Mouse (Mus musculus) MEL (cell line): ENCODE data around the gene Lpgat1. TPM values are rescaled to one million over a fixed set of nuclear protein-coding genes. Genes with fewer than 3 reads are reported as not detected.

Experiments
- DNase-seq: peaks from one replicate; pipeline ENCODE4 v3.0.0; 2011; ENCODE audit warnings: low read depth, low spot score
- H3K27ac ChIP-seq: 2 replicates; pipeline ENCODE4 v1.5.1; 2012; ENCODE audit warnings: low read depth, mild to moderate bottlenecking, control low read depth, low read length, moderate library complexity; ENCODE audit not compliant: control insufficient read depth
- H3K27me3 ChIP-seq, 2 experiments: fragments of 150-350 bp in 1 of 2; sonication (generic) in 1 of 2; 2 replicates each; pipeline ENCODE4 v1.6.1; 2012; ENCODE audit warnings: low read length in 2 of 2, mild to moderate bottlenecking in 2 of 2, improper control_type of control experiment in 1 of 2, moderate library complexity in 1 of 2; ENCODE audit not compliant: insufficient read depth in 2 of 2, control insufficient read depth in 1 of 2
- H3K36me3 ChIP-seq, 2 experiments: 2 replicates each; pipeline ENCODE4 v1.6.1; 2012 to 2014; ENCODE audit warnings: low read length in 2 of 2, improper control_type of control experiment in 1 of 2, inconsistent platforms in 1 of 2, mild to moderate bottlenecking in 1 of 2; ENCODE audit not compliant: insufficient read depth in 2 of 2, control insufficient read depth in 1 of 2
- H3K4me1 ChIP-seq, 2 experiments: fragments of 150-350 bp in 1 of 2; sonication (generic) in 1 of 2; 2 replicates each; pipeline ENCODE4 v1.6.1; 2012; ENCODE audit warnings: low read length in 2 of 2, improper control_type of control experiment in 1 of 2, mild to moderate bottlenecking in 1 of 2; ENCODE audit not compliant: insufficient read depth in 2 of 2, control insufficient read depth in 1 of 2
- H3K4me3 ChIP-seq, 2 experiments: fragments of 150-350 bp in 1 of 2; sonication (generic) in 1 of 2; 2 replicates each; pipeline ENCODE4 v1.5.1; 2012; ENCODE audit warnings: low read depth in 2 of 2, low read length in 2 of 2, mild to moderate bottlenecking in 2 of 2, moderate library complexity in 2 of 2, control low read depth in 1 of 2, improper control_type of control experiment in 1 of 2; ENCODE audit not compliant: control insufficient read depth in 1 of 2, insufficient read depth in 1 of 2
- H3K79me2 ChIP-seq: 2 replicates; pipeline ENCODE4 v1.6.1; 2012; ENCODE audit warnings: mild to moderate bottlenecking, low read length, moderate library complexity; ENCODE audit not compliant: control insufficient read depth, poor library complexity, insufficient read depth
- H3K9ac ChIP-seq: 2 replicates; pipeline ENCODE4 v1.6.1; 2012; ENCODE audit warnings: low read depth, mild to moderate bottlenecking, control low read depth, low read length, moderate library complexity; ENCODE audit not compliant: control insufficient read depth, poor library complexity, severe bottlenecking
- H3K9me3 ChIP-seq: fragments of 150-350 bp; sonication (generic); replicated peaks from 2 replicates; pipeline ENCODE4 v1.6.1; 2012; ENCODE audit warnings: mild to moderate bottlenecking, low read length, improper control_type of control experiment, moderate library complexity; ENCODE audit not compliant: insufficient read depth
- BHLHE40 ChIP-seq: IDR thresholded peaks from 2 replicates; pipeline ENCODE4 v1.6.1; 2012; ENCODE audit warnings: low read depth, mild to moderate bottlenecking, inconsistent platforms, low read length, improper control_type of control experiment, borderline replicate concordance
- CHD1 ChIP-seq: IDR thresholded peaks from 2 replicates; pipeline ENCODE4 v1.6.1; 2012; ENCODE audit warnings: low read depth, mild to moderate bottlenecking, inconsistent platforms, low read length, improper control_type of control experiment
- CHD2 ChIP-seq: IDR thresholded peaks from 2 replicates; pipeline ENCODE4 v1.6.1; 2011; ENCODE audit warnings: low read length, improper control_type of control experiment
- ELF1 ChIP-seq: IDR thresholded peaks from 2 replicates; pipeline ENCODE4 v1.6.1; 2014; ENCODE audit warnings: low read depth, mild to moderate bottlenecking, inconsistent platforms, low read length, improper control_type of control experiment, moderate library complexity
- EP300 ChIP-seq, 2 experiments: IDR thresholded peaks; 2 replicates each; pipeline ENCODE4 v1.6.1; 2011; ENCODE audit warnings: improper control_type of control experiment in 2 of 2, low read length in 2 of 2, low read depth in 1 of 2, mild to moderate bottlenecking in 1 of 2
- ETS1 ChIP-seq: IDR thresholded peaks from 2 replicates; pipeline ENCODE4 v1.6.1; 2012; ENCODE audit warnings: low read depth, mild to moderate bottlenecking, inconsistent platforms, low read length, improper control_type of control experiment, moderate library complexity
- JUND ChIP-seq: IDR thresholded peaks from 2 replicates; pipeline ENCODE4 v1.6.1; 2011; ENCODE audit warnings: low read depth, mild to moderate bottlenecking, improper control_type of control experiment, low read length
- MAX ChIP-seq: IDR thresholded peaks from 2 replicates; pipeline ENCODE4 v1.6.1; 2011; ENCODE audit warnings: low read length, improper control_type of control experiment
- MAZ ChIP-seq: IDR thresholded peaks from 2 replicates; pipeline ENCODE4 v1.6.1; 2012; ENCODE audit warnings: low read depth, mild to moderate bottlenecking, inconsistent platforms, low read length, improper control_type of control experiment
- MEF2A ChIP-seq: IDR thresholded peaks from 2 replicates; pipeline ENCODE4 v1.6.1; 2014; ENCODE audit warnings: low read depth, mild to moderate bottlenecking, inconsistent platforms, low read length, improper control_type of control experiment; ENCODE audit not compliant: poor library complexity, insufficient replicate concordance, severe bottlenecking; ENCODE audit errors: extremely low read depth
- MXI1 ChIP-seq: IDR thresholded peaks from 2 replicates; pipeline ENCODE4 v1.6.1; 2011; ENCODE audit warnings: mild to moderate bottlenecking, low read depth, low read length, improper control_type of control experiment
- MYC ChIP-seq: IDR thresholded peaks from 2 replicates; pipeline ENCODE4 v1.6.1; 2011; ENCODE audit warnings: low read depth, mild to moderate bottlenecking, low read length, improper control_type of control experiment, moderate library complexity
- NELFE ChIP-seq: IDR thresholded peaks from 2 replicates; pipeline ENCODE4 v1.6.1; 2011; ENCODE audit warnings: low read depth, low read length, improper control_type of control experiment
- NRF1 ChIP-seq: IDR thresholded peaks from 2 replicates; pipeline ENCODE4 v1.6.1; 2014; ENCODE audit warnings: low read depth, mild to moderate bottlenecking, inconsistent platforms, low read length, improper control_type of control experiment, moderate library complexity; ENCODE audit not compliant: poor library complexity, insufficient read depth, severe bottlenecking
- POLR2A ChIP-seq, 2 experiments: IDR thresholded peaks; 2 replicates each; pipeline ENCODE4 v1.6.1; 2011 to 2012; ENCODE audit warnings: low read length in 2 of 2, mild to moderate bottlenecking in 2 of 2, control low read depth in 1 of 2, improper control_type of control experiment in 1 of 2, low read depth in 1 of 2, moderate library complexity in 1 of 2; ENCODE audit not compliant: control insufficient read depth in 1 of 2, insufficient read depth in 1 of 2, poor library complexity in 1 of 2
- POLR2AphosphoS2 ChIP-seq: IDR thresholded peaks from 2 replicates; pipeline ENCODE4 v1.6.1; 2011; ENCODE audit warnings: low read length, improper control_type of control experiment
- POLR2AphosphoS5 ChIP-seq: IDR thresholded peaks from 2 replicates; pipeline ENCODE4 v1.6.1; 2012; ENCODE audit warnings: low read depth, borderline replicate concordance, mild to moderate bottlenecking, inconsistent platforms, low read length, moderate library complexity, mixed read lengths
- RCOR1 ChIP-seq: IDR thresholded peaks from 2 replicates; pipeline ENCODE4 v1.6.1; 2012; ENCODE audit warnings: low read depth, mild to moderate bottlenecking, inconsistent platforms, low read length, improper control_type of control experiment
- TBP ChIP-seq: IDR thresholded peaks from 2 replicates; pipeline ENCODE4 v1.8.0; 2011; ENCODE audit warnings: low read depth, low read length, improper control_type of control experiment
- TCF12 ChIP-seq: IDR thresholded peaks from 2 replicates; pipeline ENCODE4 v1.6.1; 2014; ENCODE audit warnings: low read depth, mild to moderate bottlenecking, inconsistent platforms, low read length, improper control_type of control experiment, moderate library complexity
- UBTF ChIP-seq: IDR thresholded peaks from 2 replicates; pipeline ENCODE4 v1.6.1; 2012; ENCODE audit warnings: low read depth, mild to moderate bottlenecking, inconsistent platforms, low read length, improper control_type of control experiment, moderate library complexity, borderline replicate concordance; ENCODE audit not compliant: insufficient read depth
- USF1 ChIP-seq: IDR thresholded peaks from 2 replicates; pipeline ENCODE4 v1.6.1; 2014; ENCODE audit warnings: low read depth, mild to moderate bottlenecking, inconsistent platforms, low read length, improper control_type of control experiment, moderate library complexity
- USF2 ChIP-seq, 2 experiments: IDR thresholded peaks; 2 replicates each; pipeline ENCODE4 v1.6.1; 2011 to 2012; ENCODE audit warnings: improper control_type of control experiment in 2 of 2, low read length in 2 of 2, borderline replicate concordance in 1 of 2, inconsistent platforms in 1 of 2, low read depth in 1 of 2, mild to moderate bottlenecking in 1 of 2; ENCODE audit not compliant: insufficient read depth in 1 of 2
- ZMIZ1 ChIP-seq: IDR thresholded peaks from 2 replicates; pipeline ENCODE4 v1.6.1; 2012; ENCODE audit warnings: low read depth, mild to moderate bottlenecking, inconsistent platforms, low read length, improper control_type of control experiment, moderate library complexity
- ZNF384 ChIP-seq: IDR thresholded peaks from 2 replicates; pipeline ENCODE4 v1.6.1; 2012; ENCODE audit warnings: low read depth, mild to moderate bottlenecking, inconsistent platforms, low read length, improper control_type of control experiment
- polyA plus RNA-seq, 2 experiments: library from polyadenylated mRNA; stranded (reverse) in 1 of 2; unstranded in 1 of 2; fragments of >175 nt in 1 of 2; fragments of >200 nt in 1 of 2; gene quantifications; 2 replicates each; pipeline versions ENCODE4 v1.2.1 to v1.2.4; 2012; ENCODE audit warnings: low replicate concordance in 2 of 2, low read depth in 1 of 2; ENCODE audit not compliant: insufficient read length in 2 of 2, insufficient read depth in 1 of 2, missing spikeins in 1 of 2
- total RNA-seq: library from RNA; depleted of rRNA; stranded (reverse); fragments of 300-350 nt; gene quantifications from 2 replicates; pipeline ENCODE4 v1.2.3, GENCODE M21; 2012

The Lpgat1 gene
- total and polyA plus RNA-seq, 3 experiments: not detected

DNA sequence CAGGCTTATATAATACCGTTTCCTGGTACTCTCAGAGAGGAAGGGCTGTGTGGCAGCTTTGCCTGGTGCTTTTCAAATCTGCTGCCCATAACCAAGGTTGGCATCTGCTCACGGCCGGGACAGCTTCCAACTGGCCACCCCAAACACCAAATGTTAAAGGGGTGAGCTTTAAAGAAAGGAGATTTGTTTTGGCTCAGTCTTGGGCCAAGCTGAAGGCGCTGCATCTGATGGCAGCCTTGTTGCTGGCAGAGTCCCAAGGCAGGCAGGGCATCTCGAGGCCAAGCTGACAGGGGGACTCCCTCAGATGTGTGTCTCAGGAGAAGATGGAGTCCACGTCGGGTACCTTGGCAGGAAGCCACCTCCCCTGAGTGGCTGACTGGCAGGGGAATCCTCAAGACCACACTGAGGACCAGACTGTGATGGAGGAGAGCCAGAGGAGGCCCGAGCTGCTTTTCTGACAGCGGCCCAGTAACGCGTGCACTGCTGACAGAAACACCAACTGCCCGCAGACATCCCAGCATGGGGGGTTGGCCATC lies 91.1 kb downstream of the Lpgat1 start:
- Histone ChIP-seq H3K27ac (no peak overlapping the region), H3K9me3 (no peaks in the 10 kb centered on the region), H3K4me3 (no peak overlapping the region), H3K9ac (no peak overlapping the region), H3K79me2 (no peaks in the 10 kb centered on the region), H3K27me3 (no peaks in the 10 kb centered on the region), H3K4me1 (peaks cover 0 to 3% of the 10 kb centered on the region in 2 experiments; a peak in 1 of 4 replicates), H3K36me3 (no peaks in the 10 kb centered on the region)
- no peak for TF ChIP-seq POLR2A (IDR thresholded peaks at IDR 0.05; ENCODE audit: control insufficient read depth in 1 of 2, insufficient read depth in 1 of 2, low read depth in 1 of 2, low read length in 2 of 2, poor library complexity in 1 of 2)
- no peak for TF ChIP-seq TCF12
- no peak for TF ChIP-seq MEF2A
- no peak for TF ChIP-seq TBP
- no peak for TF ChIP-seq USF1
- TF ChIP-seq CHD2: no peak
- TF ChIP-seq MAZ: no peak
- no peak for TF ChIP-seq NRF1
- TF ChIP-seq MAX: no peak
- TF ChIP-seq BHLHE40: no peak
- no peak for TF ChIP-seq USF2 (IDR thresholded peaks at IDR 0.05; ENCODE audit: borderline replicate concordance in 1 of 2, insufficient read depth in 1 of 2, low read depth in 1 of 2, low read length in 2 of 2)
- TF ChIP-seq ETS1: no peak
- no peak for TF ChIP-seq CHD1
- no peak for TF ChIP-seq ZNF384
- TF ChIP-seq UBTF: no peak
- TF ChIP-seq MXI1: no peak
- TF ChIP-seq JUND: no peak
- no peak for DNase-seq

GRCm38 (mm10) chr1:191811774-191812173 lies 94.1 kb downstream of the Lpgat1 start:
- H3K79me2 ChIP-seq: no peaks in the 10 kb centered on the region
- no peak for TF ChIP-seq CHD1
- TF ChIP-seq RCOR1: no peak
- no peak for TF ChIP-seq BHLHE40
- no peak for TF ChIP-seq NRF1
- TF ChIP-seq ELF1: no peak
- TF ChIP-seq POLR2AphosphoS2: no peak
- no peak for TF ChIP-seq NELFE
- no peak for TF ChIP-seq POLR2AphosphoS5
- TF ChIP-seq ZMIZ1: no peak
- no peak for TF ChIP-seq EP300 (IDR thresholded peaks at IDR 0.05; ENCODE audit: low read depth in 1 of 2, low read length in 2 of 2)
- no peak for TF ChIP-seq MYC
- no peak for TF ChIP-seq MAX
- TF ChIP-seq MEF2A: no peak
- TF ChIP-seq JUND: no peak
- no peak for TF ChIP-seq TBP
- H3K27ac ChIP-seq: no peak overlapping the region
- H3K27me3 ChIP-seq: no peaks in the 10 kb centered on the region
- no peaks in the 10 kb centered on the region for H3K4me1 ChIP-seq
- no peaks in the 10 kb centered on the region for H3K36me3 ChIP-seq
- no peak for DNase-seq
- H3K9ac ChIP-seq: no peak overlapping the region
- H3K9me3 ChIP-seq: no peaks in the 10 kb centered on the region
- no peak overlapping the region for H3K4me3 ChIP-seq
